18 mouse cellular contexts compared by ENCODE assay signal in genomic region chr8:43243326-43243725, GRCm38 (mm10).
A peak's percentile ranks its signal among the peaks of the same experiment; 100 is the strongest.
DNase-seq lines count a peak whose midpoint lies in the region; ATAC-seq and TF ChIP-seq lines count a peak whose summit lies in the region.
"Had no signal": no experiment of that assay in that cellular context is flagged by ENCODE, and none has a peak within 500 bp of the region (broad histone marks: within the 10 kb centered on the region; RNA-seq: fewer than 3 reads in every experiment).

No protein-coding gene starts in this region.

- TF ChIP-seq POLR2A in brain, embryonic 14.5 days (IDR thresholded peaks at IDR 0.05; ENCODE audit: borderline replicate concordance, extremely low read depth, insufficient read depth, insufficient read length, poor library complexity, severe bottlenecking), result no peak

- DNase-seq in layer of hippocampus, adult 2 months (ENCODE audit: low spot score in 2 of 2), result peak; percentile 14 to 31
- DNase-seq in layer of hippocampus, postnatal 25 days (ENCODE audit: extremely low spot score in 1 of 2, low spot score in 1 of 2), result no peak
- DNase-seq in brain, embryonic 14.5 days (ENCODE audit: low read depth), result peak; percentile 60
- peak; percentile 21 for DNase-seq in layer of hippocampus, adult 9-11 months
- no peak for DNase-seq in yolk sac, embryonic 10.5 days (ENCODE audit: low spot score)
- DNase-seq: adrenal gland, adult 8-10 months; adrenal gland, postnatal 36 days; cerebellum, adult 11-12 months; cerebellum, adult 9-10 months; cerebellum, postnatal 25 days; gastrocnemius, adult 2 months; gastrocnemius, postnatal 25 days; heart, adult 11 months; heart, postnatal 36 days had no signal

- no peak for ATAC-seq in monocyte, adult 5-6 weeks (replicated peaks; ENCODE audit: insufficient number of reproducible peaks, low FRiP score, low TSS enrichment, poor library complexity, severe bottlenecking)

- H3K27ac ChIP-seq in layer of hippocampus, adult 2 months, result no peak overlapping the region
- H3K27ac ChIP-seq: embryonic facial prominence, embryonic 12.5 days; gastrocnemius, adult 2 months; heart, embryonic 13.5 days; hindbrain, embryonic 15.5 days had no signal

- no peak for TF ChIP-seq CTCF in layer of hippocampus, adult 2 months (conservative IDR thresholded peaks at IDR 0.05)
- TF ChIP-seq CTCF in brain, embryonic 14.5 days (IDR thresholded peaks at IDR 0.05; ENCODE audit: borderline replicate concordance, extremely low read depth, insufficient read depth, insufficient read length), result no peak

- no peak overlapping the region for H3K4me3 ChIP-seq in layer of hippocampus, adult 2 months
- H3K4me3 ChIP-seq: embryonic facial prominence, embryonic 12.5 days; gastrocnemius, adult 2 months; heart, embryonic 13.5 days; hindbrain, embryonic 15.5 days had no signal

Comparison
In these comparisons a context has a peak if more than half of its experiments do, and no peak if none do; other contexts are left out.
1. DNase-seq: peak in layer of hippocampus, adult 2 months (2 of 2), brain, embryonic 14.5 days (single experiment) and layer of hippocampus, adult 9-11 months (single experiment); none in layer of hippocampus, postnatal 25 days (0 of 2) and yolk sac, embryonic 10.5 days (single experiment).